Mouse (Mus musculus) neural tube, embryonic 14.5 days (tissue): ENCODE data around the gene Vdr. TPM values are rescaled to one million over a fixed set of nuclear protein-coding genes. Genes with fewer than 3 reads are reported as not detected.

Source experiments
- ATAC-seq: fragments of 200-750 bp; cut with Nextera tagmentation; 2 replicates; pipeline ENCODE4 v1.8.0; 2017; ENCODE audit warnings: low read depth, mild to moderate bottlenecking, moderate TSS enrichment, moderate library complexity
- H3K27ac ChIP-seq: fragments of 300-500 bp; sonication (generic); 2 replicates; pipeline ENCODE4 v1.5.1; 2014; ENCODE audit warnings: low read depth, mild to moderate bottlenecking, control low read depth, low read length, moderate library complexity, mixed read lengths
- H3K27me3 ChIP-seq: fragments of 300-500 bp; sonication (generic); 2 replicates; pipeline ENCODE4 v1.6.1; 2014; ENCODE audit warnings: low read length; ENCODE audit not compliant: control insufficient read depth, insufficient read depth
- H3K36me3 ChIP-seq: fragments of 300-500 bp; sonication (generic); 2 replicates; pipeline ENCODE4 v1.6.1; 2014; ENCODE audit warnings: low read length, mixed read lengths; ENCODE audit not compliant: control insufficient read depth, insufficient read depth
- H3K4me1 ChIP-seq: fragments of 300-500 bp; sonication (generic); 2 replicates; pipeline ENCODE4 v1.6.1; 2014; ENCODE audit warnings: low read length; ENCODE audit not compliant: control insufficient read depth, insufficient read depth
- H3K4me2 ChIP-seq: fragments of 300-500 bp; sonication (generic); 2 replicates; pipeline ENCODE4 v1.6.1; 2014; ENCODE audit warnings: mild to moderate bottlenecking, low read depth, low read length, control low read depth
- H3K4me3 ChIP-seq: fragments of 300-500 bp; sonication (generic); 2 replicates; pipeline ENCODE4 v1.5.1; 2014; ENCODE audit warnings: low read depth, low read length, control low read depth, mixed read lengths
- H3K9ac ChIP-seq: fragments of 300-500 bp; sonication (generic); replicated peaks from 2 replicates; pipeline ENCODE4 v1.6.1; 2014; ENCODE audit warnings: low read depth, mild to moderate bottlenecking, control low read depth, low read length, mixed read lengths
- H3K9me3 ChIP-seq: fragments of 300-500 bp; sonication (generic); 2 replicates; pipeline ENCODE4 v1.6.1; 2016; ENCODE audit warnings: low read length; ENCODE audit not compliant: control insufficient read depth
- WGBS: fragments of 180-500 bp; shearing (Covaris S2); extraction: QIAGEN DNeasy Blood & Tissue Kit; methylation state at CpG from one replicate; pipeline ENCODE4 v1.1.7; 2014; 5-methylcytosine and 5-hydroxymethylcytosine counted together
- polyA plus RNA-seq: library from polyadenylated mRNA; unstranded; fragments of >200 nt; fragmentation: Nextera tagmentation; extraction: Ambion mirVana; gene quantifications from 2 replicates; pipeline ENCODE4 v1.2.1, GENCODE M21; 2014

Gene Vdr
- polyA plus RNA-seq, 1 experiment from 2014 or later, result 0.07 TPM

DNA sequence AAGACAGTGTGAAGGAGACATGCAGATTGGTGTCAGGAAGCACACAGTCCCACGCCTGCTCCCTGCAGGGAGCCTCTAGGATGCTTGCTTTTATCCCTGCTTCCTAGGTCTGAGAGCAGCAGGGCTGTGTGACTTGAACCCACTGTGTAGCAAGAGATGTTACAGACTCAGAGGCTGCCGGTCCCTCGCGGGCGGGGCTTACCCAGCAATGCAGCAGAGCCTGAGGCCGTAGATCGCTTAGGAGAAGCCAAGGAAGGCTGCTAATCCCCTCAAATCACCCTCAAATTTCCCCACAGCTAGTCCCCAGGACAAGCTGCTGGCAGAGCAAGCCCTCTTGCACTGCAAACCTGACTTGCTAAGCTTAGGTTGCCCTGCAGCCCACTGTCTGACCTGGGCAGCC is 38.3 kb upstream of the Vdr start:
- no peak overlapping the region for H3K9ac ChIP-seq
- H3K4me1 ChIP-seq, result no peaks in the 10 kb centered on the region
- H3K4me2 ChIP-seq, result no peak overlapping the region
- no peaks in the 10 kb centered on the region for H3K36me3 ChIP-seq
- WGBS, result 56% methylated on average over 7 of the region's 7 CpGs
- no peak overlapping the region for H3K4me3 ChIP-seq
- no peaks in the 10 kb centered on the region for H3K27me3 ChIP-seq
- no peak for ATAC-seq
- no peak overlapping the region for H3K27ac ChIP-seq
- H3K9me3 ChIP-seq, result no peaks in the 10 kb centered on the region

DNA sequence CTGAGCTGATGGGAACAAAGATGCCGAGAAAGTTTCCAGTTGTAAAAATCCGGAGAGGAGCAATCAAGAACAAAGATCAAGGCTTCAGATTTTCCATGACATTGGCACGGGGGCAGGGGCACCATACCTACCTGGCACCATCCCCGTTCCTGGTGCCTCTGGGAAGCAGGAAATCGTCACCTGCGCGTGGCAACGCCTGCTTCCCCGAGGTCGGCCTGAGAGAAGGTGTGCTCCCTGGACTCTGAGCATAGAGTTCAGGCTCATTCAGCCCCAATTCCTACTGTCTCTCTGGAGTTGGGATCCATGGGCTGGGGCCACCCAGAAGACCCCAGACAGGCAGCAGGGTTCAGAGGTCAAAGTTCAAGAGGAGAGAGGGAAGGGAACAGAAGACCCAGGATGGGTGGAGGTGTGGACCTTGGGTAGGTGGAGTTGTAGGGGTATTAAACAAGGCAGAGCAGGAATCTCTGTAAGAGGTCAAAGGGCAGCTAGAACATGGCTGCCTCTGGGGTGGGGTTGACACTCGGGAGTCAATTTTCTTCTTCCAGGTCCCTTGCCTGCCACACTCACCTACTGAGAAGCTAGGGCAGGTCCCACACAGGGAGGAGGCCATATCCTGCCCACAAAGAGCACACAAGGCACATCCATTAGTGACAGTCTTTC is 35.4 kb upstream of the Vdr start:
- Histone ChIP-seq H3K27me3 (no peaks in the 10 kb centered on the region), H3K4me1 (no peaks in the 10 kb centered on the region), H3K4me3 (no peak overlapping the region), H3K9me3 (no peaks in the 10 kb centered on the region), H3K4me2 (no peak overlapping the region), H3K27ac (no peak overlapping the region), H3K36me3 (no peaks in the 10 kb centered on the region), H3K9ac (no peak overlapping the region)
- ATAC-seq, result no peak
- 74% methylated on average over 11 of the region's 11 CpGs for WGBS

DNA sequence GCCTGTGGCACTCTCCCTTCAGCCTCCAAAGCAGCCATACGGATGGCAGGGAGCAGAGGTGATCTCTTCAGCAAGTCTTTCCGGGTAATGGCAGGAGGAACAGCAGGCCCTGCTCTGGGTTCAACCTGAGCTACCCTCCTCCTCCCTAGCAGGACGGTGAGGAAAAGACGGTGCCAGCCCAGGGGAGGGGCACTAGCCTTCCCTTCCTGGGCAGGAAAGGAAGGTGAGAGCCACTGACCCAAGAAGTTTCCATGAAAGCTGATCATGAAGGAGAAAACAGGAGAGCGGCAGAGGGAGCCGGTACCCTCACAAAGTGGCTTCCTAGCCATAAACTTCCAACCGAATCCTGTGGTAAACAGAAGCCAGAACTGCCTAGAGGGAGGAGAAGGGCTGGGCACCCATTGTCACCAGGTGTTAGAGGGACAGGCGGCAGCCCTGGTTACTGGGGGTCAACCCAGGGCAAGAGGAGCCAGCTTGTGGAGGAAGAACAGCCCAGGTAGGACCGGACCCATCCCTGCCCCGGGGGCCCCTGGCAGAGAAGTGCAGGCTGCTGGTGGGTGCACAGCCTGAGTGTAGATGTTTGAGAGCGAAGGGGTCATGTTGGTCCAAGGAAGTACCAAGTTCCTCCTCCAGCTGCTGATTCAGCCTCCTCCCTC is 34.6 kb upstream of the Vdr start:
- Histone ChIP-seq H3K4me2 (no peak overlapping the region), H3K9me3 (no peaks in the 10 kb centered on the region), H3K9ac (no peak overlapping the region), H3K36me3 (no peaks in the 10 kb centered on the region), H3K27me3 (no peaks in the 10 kb centered on the region), H3K27ac (no peak overlapping the region), H3K4me1 (no peaks in the 10 kb centered on the region), H3K4me3 (no peak overlapping the region)
- no peak for ATAC-seq
- WGBS, result 66% methylated on average over 11 of the region's 11 CpGs

DNA sequence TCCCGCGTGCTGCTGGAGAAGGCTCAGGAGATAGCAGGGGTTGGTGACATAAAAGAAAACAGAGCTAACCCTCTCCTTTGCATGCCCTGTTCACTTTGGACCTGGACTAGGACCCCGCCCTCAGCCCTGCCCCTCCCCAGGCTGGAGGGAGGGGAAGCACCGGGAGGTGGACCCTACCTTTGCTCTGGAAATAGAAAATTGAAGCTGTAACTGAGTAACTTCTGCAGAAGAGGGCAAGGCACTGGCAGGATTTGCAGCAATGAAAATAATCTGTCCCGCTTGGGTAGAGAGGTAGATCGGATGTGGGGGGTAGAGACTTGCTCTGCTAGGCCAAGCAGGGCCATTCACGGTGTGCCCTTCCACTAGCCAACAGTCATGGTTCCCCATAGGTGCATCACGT is 32.9 kb upstream of the Vdr start:
- Histone ChIP-seq H3K9ac (no peak overlapping the region), H3K9me3 (no peaks in the 10 kb centered on the region), H3K4me1 (no peaks in the 10 kb centered on the region), H3K4me2 (no peak overlapping the region), H3K4me3 (no peak overlapping the region), H3K36me3 (no peaks in the 10 kb centered on the region), H3K27me3 (no peaks in the 10 kb centered on the region), H3K27ac (no peak overlapping the region)
- ATAC-seq, result no peak
- 92% methylated on average over 8 of the region's 8 CpGs for WGBS

DNA sequence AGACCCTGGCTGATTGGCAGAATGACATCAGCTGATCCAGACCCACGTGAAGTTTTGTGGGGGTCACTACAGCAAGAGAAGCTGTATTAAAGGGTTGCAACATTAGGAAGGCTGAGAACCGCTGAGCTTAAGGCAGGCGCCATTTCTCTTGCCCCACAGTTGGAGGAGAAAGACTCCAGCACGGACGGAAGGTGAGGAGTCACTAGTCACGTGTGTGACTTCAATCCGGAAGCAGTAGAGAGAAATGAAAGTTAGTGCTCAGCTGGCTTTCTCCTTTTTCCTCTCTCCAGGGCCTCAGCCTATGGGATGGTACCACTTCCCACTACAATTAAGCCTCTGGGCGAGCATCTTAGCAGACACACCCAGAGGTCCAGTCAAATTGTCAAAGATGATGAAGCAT is 32.1 kb upstream of the Vdr start:
- Histone ChIP-seq H3K27ac (no peak overlapping the region), H3K4me2 (no peak overlapping the region), H3K4me1 (no peaks in the 10 kb centered on the region), H3K27me3 (no peaks in the 10 kb centered on the region), H3K9me3 (no peaks in the 10 kb centered on the region), H3K36me3 (no peaks in the 10 kb centered on the region), H3K4me3 (no peak overlapping the region), H3K9ac (no peak overlapping the region)
- 89% methylated on average over 8 of the region's 8 CpGs for WGBS
- no peak for ATAC-seq

DNA sequence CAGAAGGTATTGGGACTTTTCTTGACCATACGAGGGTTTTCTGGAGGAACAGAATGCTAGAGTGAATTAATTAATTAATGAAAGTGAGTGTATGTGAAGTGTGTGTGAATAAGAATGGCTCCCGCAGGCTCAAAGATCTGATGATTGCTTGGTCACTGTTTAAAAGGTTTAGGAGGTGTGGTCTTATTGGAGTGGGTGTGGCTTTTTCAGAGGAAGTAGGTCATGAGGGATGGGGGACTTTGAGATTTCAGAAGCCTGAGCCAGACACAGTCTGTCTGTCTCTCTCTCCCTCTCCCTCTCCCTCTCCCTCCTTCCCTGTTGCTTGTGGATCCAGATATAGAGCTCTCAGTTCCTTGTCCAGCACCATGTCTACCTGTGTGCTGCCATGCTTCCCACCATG is 30.9 kb upstream of the Vdr start:
- no peak overlapping the region for H3K27ac ChIP-seq
- WGBS, result 97% methylated on average over 2 of the region's 2 CpGs
- no peak overlapping the region for H3K4me3 ChIP-seq
- no peak overlapping the region for H3K4me2 ChIP-seq
- no peaks in the 10 kb centered on the region for H3K4me1 ChIP-seq
- no peaks in the 10 kb centered on the region for H3K27me3 ChIP-seq
- H3K36me3 ChIP-seq, result no peaks in the 10 kb centered on the region
- no peaks in the 10 kb centered on the region for H3K9me3 ChIP-seq
- no peak overlapping the region for H3K9ac ChIP-seq
- no peak for ATAC-seq

DNA sequence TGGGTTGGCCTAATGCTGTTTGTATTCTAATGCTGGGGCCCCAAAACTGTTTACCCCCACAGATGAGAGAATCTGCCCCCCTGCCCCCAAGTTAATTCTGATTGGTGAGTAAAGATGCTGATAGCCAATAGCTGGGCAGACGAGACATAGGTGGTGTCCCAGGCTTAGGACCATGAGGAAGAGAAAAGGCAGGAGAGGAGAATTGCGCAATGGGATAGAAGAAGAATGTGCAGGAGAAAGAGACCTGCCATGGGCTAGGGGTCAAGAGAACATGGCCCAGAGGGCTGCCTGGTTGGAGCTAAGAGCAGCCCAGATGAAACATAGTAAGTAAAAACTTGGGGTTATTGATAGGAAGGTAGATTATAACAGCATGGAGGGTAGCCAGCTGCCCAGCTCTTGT is 29.7 kb upstream of the Vdr start:
- Histone ChIP-seq H3K4me2 (no peak overlapping the region), H3K9me3 (no peaks in the 10 kb centered on the region), H3K9ac (no peak overlapping the region), H3K36me3 (no peaks in the 10 kb centered on the region), H3K27me3 (no peaks in the 10 kb centered on the region), H3K27ac (no peak overlapping the region), H3K4me1 (no peaks in the 10 kb centered on the region), H3K4me3 (no peak overlapping the region)
- WGBS, result 90% methylated on average over 2 of the region's 2 CpGs
- no peak for ATAC-seq

DNA sequence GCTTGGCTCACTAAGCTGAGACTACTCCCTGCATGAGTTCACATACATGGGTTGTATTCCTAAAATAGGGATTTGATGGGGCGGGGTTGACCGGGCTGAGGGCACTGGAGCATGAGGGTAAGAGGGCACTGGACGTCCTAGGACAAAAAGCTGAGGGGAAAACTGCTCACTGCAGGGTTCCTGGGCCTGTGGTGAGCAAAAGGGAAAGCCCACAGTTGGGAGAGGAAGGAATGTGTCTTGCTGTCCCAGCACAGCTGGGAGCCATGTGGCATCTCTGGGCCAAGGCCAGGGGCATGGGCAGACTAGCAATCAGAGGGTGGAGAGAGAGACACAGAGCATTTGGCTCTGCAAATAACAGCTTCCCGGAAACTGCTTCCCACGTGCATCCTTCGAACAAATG is 28.1 kb upstream of the Vdr start:
- Histone ChIP-seq H3K27me3 (no peaks in the 10 kb centered on the region), H3K4me1 (no peaks in the 10 kb centered on the region), H3K27ac (no peak overlapping the region), H3K4me2 (no peak overlapping the region), H3K9me3 (no peaks in the 10 kb centered on the region), H3K36me3 (no peaks in the 10 kb centered on the region), H3K4me3 (no peak overlapping the region), H3K9ac (no peak overlapping the region)
- WGBS, result 72% methylated on average over 6 of the region's 6 CpGs
- ATAC-seq, result no peak

DNA sequence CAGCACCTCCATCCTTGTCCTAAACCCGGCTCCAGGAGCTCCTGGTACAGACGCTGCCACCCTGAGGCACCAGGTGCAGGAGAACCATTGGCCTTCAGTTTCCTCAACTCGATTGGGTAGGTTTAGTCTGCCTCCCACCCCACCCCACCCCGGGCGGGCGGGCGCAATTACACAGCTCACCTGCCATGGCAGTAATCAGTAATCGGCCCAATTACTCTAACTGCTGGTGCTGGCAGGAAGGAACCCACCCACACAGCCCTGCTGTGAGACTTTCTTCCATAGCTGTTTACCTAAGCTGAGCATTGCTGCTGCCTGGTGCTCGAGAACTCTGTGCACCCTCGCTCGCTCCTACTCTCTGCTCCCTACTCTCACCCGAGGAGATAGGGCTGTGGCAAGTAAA is 22.0 kb upstream of the Vdr start:
- Histone ChIP-seq H3K36me3 (no peaks in the 10 kb centered on the region), H3K9me3 (no peaks in the 10 kb centered on the region), H3K27ac (no peak overlapping the region), H3K27me3 (no peaks in the 10 kb centered on the region), H3K9ac (no peak overlapping the region), H3K4me2 (no peak overlapping the region), H3K4me3 (no peak overlapping the region), H3K4me1 (no peaks in the 10 kb centered on the region)
- 79% methylated on average over 12 of the region's 12 CpGs for WGBS
- ATAC-seq, result no peak
